Mouse (Mus musculus) limb, embryonic 10.5 days (tissue): Measurements from ENCODE around the gene Actr10. TPM values are rescaled to one million over a fixed set of nuclear protein-coding genes. Genes with fewer than 3 reads are reported as not detected.
A peak's percentile ranks its signal among the peaks of the same experiment; 100 is the strongest.

Source experiments
- DNase-seq: peaks from one replicate; pipeline ENCODE4 v3.0.0-alpha.2; 2017; ENCODE audit warnings: low spot score
- H3K27ac ChIP-seq: fragments of 300-500 bp; sonication (generic); 2 replicates; pipeline ENCODE4 v1.5.1; 2016; ENCODE audit warnings: mild to moderate bottlenecking
- H3K27me3 ChIP-seq: fragments of 300-500 bp; sonication (generic); 2 replicates; pipeline ENCODE4 v1.6.1; 2016; ENCODE audit warnings: low read depth, mild to moderate bottlenecking; ENCODE audit not compliant: poor library complexity, severe bottlenecking
- H3K36me3 ChIP-seq: fragments of 300-500 bp; sonication (generic); 2 replicates; pipeline ENCODE4 v1.6.1; 2016; ENCODE audit warnings: mild to moderate bottlenecking, moderate library complexity
- H3K4me1 ChIP-seq: fragments of 300-500 bp; sonication (generic); 2 replicates; pipeline ENCODE4 v1.6.1; 2016
- H3K4me3 ChIP-seq: fragments of 300-500 bp; sonication (generic); 2 replicates; pipeline ENCODE4 v1.5.1; 2016; ENCODE audit warnings: mild to moderate bottlenecking, moderate library complexity
- H3K9me3 ChIP-seq: fragments of 300-500 bp; sonication (generic); replicated peaks from 2 replicates; pipeline ENCODE4 v1.6.1; 2016; ENCODE audit warnings: mild to moderate bottlenecking
- WGBS: fragments of 180-500 bp; shearing (Covaris S2); methylation state at CpG from one replicate; pipeline ENCODE4 v1.1.7; 2016; 5-methylcytosine and 5-hydroxymethylcytosine counted together
- polyA plus RNA-seq: library from polyadenylated mRNA; unstranded; fragments of >200 nt; fragmentation: Nextera tagmentation; extraction: Ambion mirVana; gene quantifications from 2 replicates; pipeline ENCODE4 v1.2.1, GENCODE M21; 2016

Actr10 gene
- polyA plus RNA-seq, 1 experiment from 2014 or later, result 232 TPM

- Histone ChIP-seq H3K9me3 (no peaks in the 10 kb centered on the region), H3K4me1 (peaks cover 9% of the 10 kb centered on the region), H3K4me3 (peak overlapping the region; percentile 66), H3K36me3 (no peaks in the 10 kb centered on the region), H3K27ac (peak overlapping the region; percentile 70), H3K27me3 (no peaks in the 10 kb centered on the region)
- DNase-seq, result peak; percentile 72
- 4% methylated on average over 17 of the region's 17 CpGs for WGBS
Measured at GRCm38 (mm10) chr12:70969485-70970184, 32.0 kb downstream of the Actr10 start.

GRCm38 (mm10) chr12:70973831-70974230 lies 36.2 kb downstream of the Actr10 start:
- Histone ChIP-seq H3K36me3 (peaks cover 19% of the 10 kb centered on the region), H3K9me3 (no peaks in the 10 kb centered on the region), H3K4me3 (peak overlapping the region; percentile 96; the same call in 1 of the 2 replicates), H3K4me1 (peaks cover 12% of the 10 kb centered on the region; the same call in 1 of the 2 replicates), H3K27ac (no peak overlapping the region), H3K27me3 (no peaks in the 10 kb centered on the region)
- no peak for DNase-seq
- WGBS, result 90% methylated on average over 4 of the region's 4 CpGs

GRCm38 (mm10) chr12:70974441-70975266 lies 37.0 kb downstream of the Actr10 start, which contains the start of gene Psma3:
Gene Psma3 (plus strand): TSS chr12:70974621.
- peak; percentile 91 for DNase-seq
- H3K27ac ChIP-seq, result peak within 1 kb of the TSS; percentile 99
- H3K4me1 ChIP-seq, result peaks cover 12% of the 10 kb centered on the region; the same call in 1 of the 2 replicates
- H3K27me3 ChIP-seq, result no peaks in the 10 kb centered on the region
- WGBS, result under 1% methylated on average over 71 of the region's 71 CpGs
- H3K9me3 ChIP-seq, result no peaks in the 10 kb centered on the region
- peak within 1 kb of the TSS; percentile 96 for H3K4me3 ChIP-seq
- H3K36me3 ChIP-seq, result peaks cover 27% of the 10 kb centered on the region

GRCm38 (mm10) chr12:70975406-70975805 lies 37.7 kb downstream of the Actr10 start:
- no peaks in the 10 kb centered on the region for H3K9me3 ChIP-seq
- H3K27me3 ChIP-seq, result no peaks in the 10 kb centered on the region
- H3K36me3 ChIP-seq, result peaks cover 35% of the 10 kb centered on the region
- DNase-seq, result no peak
- peak overlapping the region; percentile 96 for H3K4me3 ChIP-seq
- peak overlapping the region; percentile 99 for H3K27ac ChIP-seq
- WGBS, result 25% methylated on average over 10 of the region's 10 CpGs
- peaks cover 12% of the 10 kb centered on the region; the same call in 1 of the 2 replicates for H3K4me1 ChIP-seq

GRCm38 (mm10) chr12:70975891-70976290 lies 38.2 kb downstream of the Actr10 start:
- Histone ChIP-seq H3K4me3 (peak overlapping the region; percentile 96), H3K4me1 (peaks cover 12% of the 10 kb centered on the region; the same call in 1 of the 2 replicates), H3K36me3 (peaks cover 40% of the 10 kb centered on the region), H3K27ac (peak overlapping the region; percentile 99; the same call in 1 of the 2 replicates), H3K9me3 (no peaks in the 10 kb centered on the region), H3K27me3 (no peaks in the 10 kb centered on the region)
- 82% methylated on average over 3 of the region's 3 CpGs for WGBS
- DNase-seq, result no peak

GRCm38 (mm10) chr12:70978345-70978744 lies 40.7 kb downstream of the Actr10 start:
- no peak overlapping the region for H3K4me3 ChIP-seq
- no peak overlapping the region for H3K27ac ChIP-seq
- H3K27me3 ChIP-seq, result no peaks in the 10 kb centered on the region
- 93% methylated on average over 7 of the region's 7 CpGs for WGBS
- H3K9me3 ChIP-seq, result no peaks in the 10 kb centered on the region
- H3K36me3 ChIP-seq, result peaks cover 62% of the 10 kb centered on the region
- H3K4me1 ChIP-seq, result peaks cover 12% of the 10 kb centered on the region; the same call in 1 of the 2 replicates
- no peak for DNase-seq

- Histone ChIP-seq H3K4me3 (no peak overlapping the region), H3K9me3 (no peaks in the 10 kb centered on the region), H3K4me1 (no peaks in the 10 kb centered on the region), H3K36me3 (peaks cover 97% of the 10 kb centered on the region), H3K27ac (no peak overlapping the region), H3K27me3 (no peaks in the 10 kb centered on the region)
- no peak for DNase-seq
- WGBS, result 97% methylated on average over 7 of the region's 7 CpGs
Measured at GRCm38 (mm10) chr12:70984855-70985550, 47.3 kb downstream of the Actr10 start.

- peaks cover 76% of the 10 kb centered on the region for H3K36me3 ChIP-seq
- no peaks in the 10 kb centered on the region for H3K9me3 ChIP-seq
- DNase-seq, result no peak
- no peak overlapping the region for H3K27ac ChIP-seq
- H3K27me3 ChIP-seq, result no peaks in the 10 kb centered on the region
- no peak overlapping the region for H3K4me3 ChIP-seq
- 0 out of 2 replicates have a peak, but pooled peaks cover 2% of the 10 kb centered on the region for H3K4me1 ChIP-seq
- 95% methylated on average over 5 of the region's 5 CpGs for WGBS
Measured at GRCm38 (mm10) chr12:70997225-70997624, 59.6 kb downstream of the Actr10 start.

GRCm38 (mm10) chr12:70999423-70999903 lies 61.8 kb downstream of the Actr10 start:
- WGBS, result 66% methylated on average over 5 of the region's 5 CpGs
- 0 out of 2 replicates have a peak, but pooled peaks cover 2% of the 10 kb centered on the region for H3K4me1 ChIP-seq
- no peaks in the 10 kb centered on the region for H3K27me3 ChIP-seq
- H3K9me3 ChIP-seq, result no peaks in the 10 kb centered on the region
- H3K4me3 ChIP-seq, result no peak overlapping the region
- H3K36me3 ChIP-seq, result peaks cover 72% of the 10 kb centered on the region
- no peak for DNase-seq
- no peak overlapping the region for H3K27ac ChIP-seq

GRCm38 (mm10) chr12:71000344-71000743 lies 62.7 kb downstream of the Actr10 start:
- Histone ChIP-seq H3K4me3 (no peak overlapping the region), H3K27me3 (no peaks in the 10 kb centered on the region), H3K36me3 (peaks cover 72% of the 10 kb centered on the region), H3K27ac (no peak overlapping the region), H3K4me1 (0 out of 2 replicates have a peak, but pooled peaks cover 2% of the 10 kb centered on the region), H3K9me3 (no peaks in the 10 kb centered on the region)
- WGBS, result 82% methylated on average over 1 of the region's 1 CpGs
- no peak for DNase-seq

GRCm38 (mm10) chr12:71001456-71001855 lies 63.8 kb downstream of the Actr10 start:
- H3K4me1 ChIP-seq, result 0 out of 2 replicates have a peak, but pooled peaks cover 2% of the 10 kb centered on the region
- H3K36me3 ChIP-seq, result peaks cover 72% of the 10 kb centered on the region
- no peak for DNase-seq
- H3K9me3 ChIP-seq, result no peaks in the 10 kb centered on the region
- H3K27me3 ChIP-seq, result no peaks in the 10 kb centered on the region
- no peak overlapping the region for H3K27ac ChIP-seq
- WGBS, result 87% methylated on average over 6 of the region's 6 CpGs
- no peak overlapping the region for H3K4me3 ChIP-seq

- Histone ChIP-seq H3K4me3 (no peak overlapping the region), H3K36me3 (peaks cover 73% of the 10 kb centered on the region), H3K9me3 (no peaks in the 10 kb centered on the region), H3K27me3 (no peaks in the 10 kb centered on the region), H3K4me1 (0 out of 2 replicates have a peak, but pooled peaks cover 2% of the 10 kb centered on the region), H3K27ac (no peak overlapping the region)
- DNase-seq, result no peak
- WGBS, result 92% methylated on average over 5 of the region's 6 CpGs
Measured at GRCm38 (mm10) chr12:71003760-71004426, 66.2 kb downstream of the Actr10 start.
